Mouse (Mus musculus): ENCODE measurements around the gene Zfp46.

The Zfp46 gene

DNA sequence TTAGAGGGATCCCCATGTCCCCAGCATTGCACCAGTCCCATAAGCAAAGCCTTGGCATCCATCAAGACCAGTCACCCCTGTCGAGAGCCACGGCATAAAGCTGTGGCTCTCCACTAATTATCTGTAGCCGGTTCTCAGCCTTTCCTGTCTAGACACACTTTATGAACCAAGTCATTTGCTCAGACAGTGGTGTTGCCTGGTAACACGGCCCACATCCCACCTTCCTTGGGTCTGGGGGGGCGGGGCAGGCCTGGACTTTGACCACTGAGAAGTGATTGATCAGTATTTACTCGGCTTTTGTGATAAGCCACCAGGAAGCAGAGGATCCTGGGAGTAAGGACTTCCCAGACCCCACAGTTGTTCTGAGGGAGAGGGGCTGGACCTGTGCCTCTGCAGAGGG is 28.6 kb upstream of the Zfp46 start:
- TF ChIP-seq GATA4 (IDR thresholded peaks at IDR 0.05; ENCODE audit: insufficient replicate concordance, low read length) = no peak

DNA sequence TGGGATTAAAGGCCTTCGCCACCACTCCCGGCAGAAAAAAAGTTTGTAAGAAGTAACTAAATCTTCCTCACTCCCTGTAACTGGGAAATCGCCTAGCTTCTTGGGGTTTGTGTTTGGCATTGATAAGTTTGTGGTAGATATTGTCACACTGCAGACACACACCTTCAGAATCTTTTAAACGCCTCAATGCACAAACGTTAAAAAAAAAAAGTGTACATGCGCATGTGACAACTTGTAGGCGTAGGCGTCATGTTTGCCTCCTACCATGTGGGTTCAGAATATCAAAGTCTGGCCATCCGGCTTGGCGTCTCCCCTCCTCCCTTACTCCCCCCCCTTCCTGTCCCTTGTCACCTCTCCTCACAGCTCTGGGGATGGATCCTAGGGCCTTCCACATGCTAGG is 27.8 kb upstream of the Zfp46 start:
- no peak for TF ChIP-seq GATA4 (IDR thresholded peaks at IDR 0.05; ENCODE audit: insufficient replicate concordance, low read length)

DNA sequence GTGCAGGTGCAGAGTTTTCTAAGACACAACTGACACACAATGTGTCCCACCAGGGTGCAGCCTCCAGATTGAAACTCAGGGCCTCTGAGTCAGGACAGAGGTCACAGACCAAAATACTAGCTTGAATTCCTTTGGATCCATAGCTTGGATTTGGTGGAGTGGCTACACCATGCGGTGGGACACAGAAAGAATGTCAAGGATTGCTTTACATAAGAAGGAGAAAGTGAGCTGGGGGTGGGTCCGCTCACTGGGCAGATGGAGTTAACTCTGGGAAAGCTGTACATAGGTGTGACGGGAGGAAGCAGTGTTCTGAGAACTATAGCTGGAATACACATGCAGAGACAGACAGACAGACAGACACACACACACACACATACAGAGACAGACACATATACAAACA is 24.6 kb upstream of the Zfp46 start:
- no peak for TF ChIP-seq GATA4 (IDR thresholded peaks at IDR 0.05; ENCODE audit: insufficient replicate concordance, low read length)

DNA sequence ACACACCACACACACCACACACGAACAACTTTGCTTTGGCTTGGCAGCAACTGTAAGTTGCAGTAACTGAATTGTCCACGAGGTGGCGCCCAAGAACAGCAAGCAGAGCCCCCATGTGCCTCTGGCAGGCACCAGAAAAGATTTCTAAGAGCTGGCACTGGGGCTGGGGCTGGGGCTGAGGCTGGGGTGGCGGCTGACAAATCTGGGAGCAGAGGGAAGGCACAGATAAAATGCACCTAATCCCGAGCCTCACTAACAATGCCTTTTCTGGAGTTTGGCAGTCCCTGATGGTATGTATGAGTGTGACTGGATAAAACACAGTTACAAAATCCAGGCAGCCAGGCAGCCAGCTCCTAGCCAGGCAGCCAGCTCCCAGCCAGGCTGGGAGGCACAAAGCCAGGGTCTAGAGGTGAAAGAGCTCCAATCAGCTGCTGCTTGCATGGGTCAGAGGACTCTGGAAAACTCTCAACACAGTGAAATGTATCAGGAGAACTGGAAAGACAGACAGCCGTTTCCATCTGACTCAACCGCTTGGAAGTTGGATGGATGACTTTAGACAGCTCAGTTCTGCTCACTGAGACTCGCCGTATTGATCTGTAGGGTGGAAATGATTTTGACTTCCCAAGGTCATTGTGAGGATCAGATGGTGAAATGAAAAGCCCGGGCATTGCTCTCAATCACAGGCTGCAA is 23.8 kb upstream of the Zfp46 start:
- no peak for TF ChIP-seq GATA4 (IDR thresholded peaks at IDR 0.05; ENCODE audit: insufficient replicate concordance, low read length)

DNA sequence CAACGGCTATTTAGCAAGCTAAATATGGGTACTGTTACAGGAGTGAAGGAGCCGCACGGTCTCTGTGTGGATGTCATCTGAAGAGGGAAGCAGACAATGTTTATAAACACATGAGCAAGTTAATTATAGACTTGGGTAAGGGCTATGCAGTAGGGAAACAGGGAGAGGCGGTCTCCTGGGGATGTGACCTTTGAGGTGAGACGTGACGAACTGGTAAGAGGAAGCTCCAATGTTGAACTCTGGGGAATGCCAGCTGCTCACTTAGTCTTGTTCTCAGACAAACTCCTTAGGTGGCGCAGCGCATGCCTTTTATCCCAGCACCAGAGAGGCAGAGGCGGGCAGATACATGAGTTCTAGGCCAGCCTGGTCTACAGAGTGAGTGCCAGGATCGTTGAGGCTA is 22.6 kb upstream of the Zfp46 start:
- TF ChIP-seq GATA4 (IDR thresholded peaks at IDR 0.05; ENCODE audit: insufficient replicate concordance, low read length) = no peak

DNA sequence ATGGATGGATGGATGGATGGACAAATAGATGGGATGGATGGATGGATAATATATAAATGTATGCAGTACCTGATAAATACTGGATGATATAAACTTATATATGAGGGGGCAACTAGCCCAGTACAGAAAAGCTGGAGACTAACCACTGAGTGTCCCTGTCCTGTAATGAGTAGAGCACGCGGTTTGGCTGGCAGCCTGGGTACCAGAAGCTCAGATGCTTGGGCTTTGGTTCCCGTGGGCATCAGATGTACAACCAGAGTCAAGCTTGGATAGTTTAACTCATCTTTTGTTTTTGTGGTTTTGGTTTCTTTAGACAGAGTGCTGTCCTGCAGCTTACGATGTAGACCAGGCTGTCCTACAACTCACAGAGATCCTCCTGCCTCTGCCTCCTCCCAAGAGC is 20.9 kb upstream of the Zfp46 start:
- TF ChIP-seq GATA4 (IDR thresholded peaks at IDR 0.05; ENCODE audit: insufficient replicate concordance, low read length) = no peak

DNA sequence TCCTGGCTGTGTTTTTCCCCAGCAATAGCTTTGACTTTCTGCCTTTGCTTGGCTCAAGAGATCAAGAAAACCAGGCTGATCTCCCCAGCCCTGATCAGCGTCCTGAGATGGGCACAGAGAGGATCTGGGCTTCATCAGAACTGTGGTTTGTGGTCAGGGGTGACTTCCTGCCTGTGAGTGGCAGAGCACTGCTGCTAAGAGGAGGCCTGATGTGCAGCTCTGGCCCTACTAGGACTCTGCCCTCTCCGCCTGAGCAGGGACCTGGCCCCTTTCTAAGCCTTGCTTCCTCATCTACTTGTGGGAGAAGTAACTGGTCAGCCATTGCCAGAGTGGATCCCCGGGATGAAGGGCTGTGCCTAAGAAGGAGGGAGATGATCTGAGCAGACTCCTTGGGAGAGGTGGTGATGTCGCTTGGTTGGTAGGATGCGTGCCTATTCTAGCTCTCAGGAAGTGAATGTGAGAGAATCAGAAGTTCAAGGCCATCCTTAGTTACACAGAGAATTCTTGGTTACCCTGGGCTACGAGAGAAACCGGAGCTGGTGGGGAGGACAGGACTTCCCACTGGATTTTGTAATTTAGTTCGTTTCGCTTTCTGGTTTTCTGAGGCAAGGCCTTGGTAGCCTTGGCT is 17.7 kb upstream of the Zfp46 start:
- TF ChIP-seq GATA4 (IDR thresholded peaks at IDR 0.05; ENCODE audit: insufficient replicate concordance, low read length) = no peak

DNA sequence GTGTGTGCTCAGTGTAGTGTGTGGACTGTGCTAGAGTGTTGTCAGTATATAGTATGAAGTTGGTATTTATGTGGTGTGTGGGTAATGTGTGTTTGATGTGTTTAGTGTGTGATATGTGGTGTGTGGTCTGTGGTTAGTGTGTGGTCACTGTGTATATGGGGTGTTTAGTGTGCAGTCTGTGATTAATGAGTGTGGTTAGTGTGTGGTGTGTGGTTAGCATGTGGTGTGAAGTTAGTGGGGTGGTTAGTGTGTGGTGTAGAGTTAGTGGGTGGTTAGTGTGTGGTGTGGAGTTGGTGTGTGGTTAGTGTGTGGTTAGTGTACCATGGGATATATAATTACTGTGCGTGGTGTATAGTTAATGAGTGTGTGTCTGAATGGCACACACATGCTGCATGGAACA is 15.6 kb upstream of the Zfp46 start:
- no peak for TF ChIP-seq GATA4 (IDR thresholded peaks at IDR 0.05; ENCODE audit: insufficient replicate concordance, low read length)

DNA sequence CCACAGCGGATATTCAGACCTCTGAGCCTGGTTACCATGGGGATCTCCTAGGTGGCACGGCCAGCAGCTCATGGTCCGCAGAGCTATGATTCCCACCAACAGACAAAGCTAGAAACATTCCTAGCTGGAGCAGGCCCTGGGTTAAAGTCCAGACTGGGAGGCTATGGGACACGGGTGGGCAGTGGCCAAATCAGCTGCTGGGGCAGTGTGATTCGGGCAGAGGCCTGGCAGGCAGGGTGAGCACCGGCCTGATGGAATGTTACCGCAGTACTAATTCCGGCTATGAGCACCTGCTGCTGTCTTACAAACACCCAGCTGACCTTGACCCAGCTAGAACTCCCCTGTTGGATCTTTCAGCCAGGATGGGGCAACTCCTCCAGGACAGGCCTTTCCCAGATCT is 13.8 kb upstream of the Zfp46 start:
- no peak for TF ChIP-seq GATA4 (IDR thresholded peaks at IDR 0.05; ENCODE audit: insufficient replicate concordance, low read length)

DNA sequence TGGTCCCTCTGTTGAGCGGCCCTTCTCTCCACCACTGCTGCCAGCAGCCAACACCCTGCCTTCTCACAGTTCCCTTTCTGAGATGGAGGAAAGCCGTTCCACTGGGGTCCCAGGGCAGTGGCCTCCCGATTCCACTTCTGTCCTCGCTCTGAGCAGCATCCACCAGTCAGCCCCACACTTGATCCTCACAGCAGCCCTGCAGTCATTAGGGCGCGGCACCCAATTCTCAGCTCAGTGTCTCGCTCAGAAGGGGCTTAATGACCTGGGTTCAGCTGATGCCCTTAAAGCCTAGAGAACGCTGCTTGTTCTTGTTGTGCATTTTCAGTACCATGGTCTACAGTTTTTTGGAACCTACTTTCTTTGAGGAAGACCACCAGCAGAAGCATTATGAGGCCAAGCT is 3.4 kb upstream of the Zfp46 start:
- TF ChIP-seq GATA4 (IDR thresholded peaks at IDR 0.05; ENCODE audit: insufficient replicate concordance, low read length) = no peak

DNA sequence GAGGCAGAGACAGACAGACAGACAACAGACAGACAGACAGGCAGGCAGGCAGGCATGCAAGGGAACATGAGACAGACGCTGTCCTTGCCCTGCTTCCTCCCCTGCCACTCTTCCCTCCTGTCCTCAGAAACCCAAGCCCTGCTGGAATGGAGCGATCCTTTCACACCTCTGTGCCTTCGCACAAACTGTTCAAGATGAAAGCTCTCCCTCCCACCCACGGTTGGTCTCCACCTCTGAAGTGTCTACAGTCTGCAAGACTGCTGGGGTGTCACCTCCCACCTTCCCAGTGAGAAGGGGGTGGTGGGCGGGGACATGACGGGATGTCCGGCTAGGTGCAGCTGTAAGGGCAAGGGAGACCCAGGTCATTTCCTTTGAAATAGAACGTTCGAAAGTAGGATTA is 2.9 kb upstream of the Zfp46 start:
- TF ChIP-seq GATA4 (IDR thresholded peaks at IDR 0.05; ENCODE audit: insufficient replicate concordance, low read length) = no peak

DNA sequence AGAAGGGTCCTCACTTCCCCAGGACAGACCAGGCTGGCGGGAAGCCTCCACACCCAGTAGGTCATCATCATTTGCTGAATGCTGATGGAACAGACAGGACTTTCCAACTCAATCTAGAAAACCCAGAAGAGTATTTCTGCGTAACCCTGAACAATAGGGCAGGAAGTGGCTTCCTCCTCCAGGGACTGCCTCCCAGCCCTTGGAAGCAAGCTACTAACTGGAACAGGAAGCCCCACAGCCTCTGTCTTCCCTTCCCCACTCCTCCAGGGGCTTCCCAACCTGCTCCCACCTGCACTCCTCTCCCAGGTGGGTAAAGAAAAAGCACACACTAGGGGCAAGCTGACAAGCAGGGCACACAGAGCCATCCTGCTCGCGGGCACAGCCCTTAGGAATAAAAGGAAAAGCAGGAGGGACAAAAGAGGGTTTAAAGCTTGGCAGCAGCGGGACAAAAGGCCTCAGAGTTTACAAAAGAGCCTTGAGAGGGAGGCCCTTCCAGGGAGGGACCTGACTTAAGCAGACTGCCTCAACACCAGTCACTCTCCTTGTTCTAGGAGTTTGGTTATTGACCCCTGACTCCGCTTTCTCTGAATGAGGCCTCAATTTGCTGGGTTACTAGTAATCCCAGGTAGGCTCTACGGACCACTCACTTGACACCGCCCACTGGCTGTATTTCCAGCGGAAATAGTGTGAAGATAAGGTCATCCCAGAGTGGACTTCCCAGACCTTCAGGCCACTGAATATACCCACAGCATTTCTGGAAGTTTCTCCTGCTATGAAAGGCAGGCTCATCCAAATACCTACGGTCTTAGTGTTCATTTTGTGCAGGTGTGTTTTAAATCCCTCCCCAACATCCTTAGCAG is 1.6 kb upstream of the Zfp46 start:
- no peak for TF ChIP-seq GATA4 (IDR thresholded peaks at IDR 0.05; ENCODE audit: insufficient replicate concordance, low read length)

DNA sequence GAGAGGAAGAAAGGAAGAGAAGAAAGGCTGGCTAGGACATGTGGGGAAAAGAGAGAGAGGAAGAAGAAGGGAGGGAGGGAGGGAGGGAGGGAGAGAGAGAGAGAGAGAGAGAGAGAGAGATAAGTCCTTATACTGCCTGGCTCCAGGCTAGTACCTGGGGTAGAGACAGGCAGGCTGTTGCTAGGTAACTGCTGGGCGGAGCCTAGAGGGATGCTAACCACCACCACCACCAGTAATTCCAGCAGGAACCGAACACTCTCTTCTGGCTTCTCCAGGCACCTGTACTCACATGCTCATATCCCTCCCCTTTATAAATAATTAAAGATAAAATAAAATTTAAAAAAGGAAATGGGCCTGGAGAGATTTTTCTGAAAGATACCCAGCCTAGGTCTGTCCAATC is 700 bp upstream of the Zfp46 start:
- TF ChIP-seq GATA4 (IDR thresholded peaks at IDR 0.05; ENCODE audit: insufficient replicate concordance, low read length) = no peak

DNA sequence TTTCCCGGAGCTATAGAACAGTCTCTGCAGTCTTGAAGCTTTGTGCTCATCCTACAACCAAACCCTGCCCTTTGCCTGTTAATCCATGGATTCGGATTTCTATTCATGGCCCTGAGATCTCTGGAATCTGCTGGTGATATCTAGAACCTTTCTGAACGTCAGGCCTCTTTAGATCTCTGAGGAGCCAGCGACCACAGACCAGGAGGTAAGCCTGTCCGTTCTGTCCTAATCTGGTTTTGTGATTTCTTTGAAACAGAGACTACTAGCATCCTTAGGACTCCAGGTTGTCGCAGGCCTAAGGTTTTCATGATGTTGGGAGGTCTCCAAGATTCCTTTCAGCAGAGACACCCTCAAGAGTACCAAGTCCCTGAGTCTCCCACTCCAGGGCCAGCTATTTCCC is 408 bp downstream of the Zfp46 start:
- no peak for TF ChIP-seq GATA4 (IDR thresholded peaks at IDR 0.05; ENCODE audit: insufficient replicate concordance, low read length)

DNA sequence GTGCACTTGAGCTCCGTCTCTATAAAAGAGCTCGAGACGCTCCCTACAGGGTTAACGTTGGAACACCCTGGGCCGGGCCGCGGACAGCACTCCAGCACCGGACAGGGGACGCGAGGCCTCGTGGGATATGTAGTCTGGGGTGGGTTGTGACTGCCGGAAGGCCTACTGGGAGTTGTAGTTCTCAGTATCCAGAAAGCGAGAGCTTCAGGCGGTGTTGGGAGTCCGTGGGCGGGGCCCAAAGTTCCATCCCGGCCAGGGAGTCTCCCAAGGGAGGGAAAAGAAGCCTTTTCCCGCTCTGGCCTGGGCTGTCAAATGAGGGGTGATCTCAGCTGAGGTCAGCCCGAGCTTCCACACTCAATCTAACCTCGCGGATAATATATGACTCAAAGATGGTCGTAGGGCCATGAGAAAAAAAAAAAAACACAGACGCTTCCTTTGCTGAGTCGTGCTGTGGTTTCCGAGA is 896 bp downstream of the Zfp46 start:
- no peak for TF ChIP-seq GATA4 (IDR thresholded peaks at IDR 0.05; ENCODE audit: insufficient replicate concordance, low read length)

DNA sequence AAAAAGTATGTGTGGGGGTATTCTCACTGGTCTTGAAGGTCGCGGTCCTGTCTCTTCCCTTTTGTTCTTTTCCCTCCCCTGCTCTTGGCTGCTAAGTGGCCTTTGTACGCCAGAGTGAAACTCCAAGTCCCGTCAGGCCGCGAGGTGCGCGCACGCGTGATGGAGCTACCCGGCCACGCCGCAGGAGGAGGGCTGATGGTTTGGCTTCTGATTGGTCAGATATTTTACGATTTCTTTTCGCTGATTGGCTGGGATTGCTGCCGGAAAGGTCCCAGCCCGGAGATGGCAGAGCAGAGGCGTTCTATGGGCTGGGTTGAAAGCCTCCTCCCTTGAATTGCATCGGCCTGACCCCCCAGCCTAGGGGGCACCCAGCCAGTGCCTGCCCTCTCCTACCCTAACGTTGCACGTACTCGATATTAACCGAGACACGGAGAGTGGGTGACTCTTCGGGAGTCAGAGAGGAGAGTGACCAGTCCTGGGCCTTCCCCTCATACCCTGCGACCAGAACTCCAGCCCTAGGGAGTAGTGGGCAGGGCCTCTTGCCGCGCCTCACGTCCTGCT is 1.4 kb downstream of the Zfp46 start:
- no peak; the same call in 1 of the 2 replicates for TF ChIP-seq GATA4 (IDR thresholded peaks at IDR 0.05; ENCODE audit: insufficient replicate concordance, low read length)
